Mouse (Mus musculus) liver, embryonic 13.5 days (tissue): ENCODE measurements around the gene Bach2. TPM values are rescaled to one million over a fixed set of nuclear protein-coding genes. Genes with fewer than 3 reads are reported as not detected.

Experiments
- ATAC-seq: fragments of 200-750 bp; cut with Nextera tagmentation; 2 replicates; pipeline ENCODE4 v1.8.0; 2017; ENCODE audit warnings: low read depth, mild to moderate bottlenecking, moderate number of reproducible peaks, moderate library complexity
- DNase-seq: peaks from one replicate; pipeline ENCODE4 v3.0.0; 2022
- H3K27ac ChIP-seq: fragments of 300-500 bp; sonication (generic); 2 replicates; pipeline ENCODE4 v1.5.1; 2015; ENCODE audit warnings: moderate library complexity, mild to moderate bottlenecking, inconsistent platforms
- H3K27me3 ChIP-seq: fragments of 300-500 bp; sonication (generic); 2 replicates; pipeline ENCODE4 v1.6.1; 2015; ENCODE audit warnings: mild to moderate bottlenecking, inconsistent platforms
- H3K36me3 ChIP-seq: fragments of 300-500 bp; sonication (generic); 2 replicates; pipeline ENCODE4 v1.6.1; 2015; ENCODE audit warnings: mild to moderate bottlenecking, inconsistent platforms
- H3K4me1 ChIP-seq: fragments of 300-500 bp; sonication (generic); replicated peaks from 2 replicates; pipeline ENCODE4 v1.6.1; 2015; ENCODE audit warnings: inconsistent platforms
- H3K4me2 ChIP-seq: fragments of 300-500 bp; sonication (generic); 2 replicates; pipeline ENCODE4 v1.6.1; 2015; ENCODE audit warnings: inconsistent platforms, mild to moderate bottlenecking, moderate library complexity
- H3K4me3 ChIP-seq: fragments of 300-500 bp; sonication (generic); replicated peaks from 2 replicates; pipeline ENCODE4 v1.5.1; 2015; ENCODE audit warnings: mild to moderate bottlenecking, inconsistent platforms
- H3K9ac ChIP-seq: fragments of 300-500 bp; sonication (generic); 2 replicates; pipeline ENCODE4 v1.6.1; 2015; ENCODE audit warnings: mild to moderate bottlenecking, inconsistent platforms
- H3K9me3 ChIP-seq: fragments of 300-500 bp; sonication (generic); replicated peaks from 2 replicates; pipeline ENCODE4 v1.6.1; 2016; ENCODE audit warnings: inconsistent platforms
- WGBS: fragments of 180-500 bp; shearing (Covaris S2); methylation state at CpG from one replicate; pipeline ENCODE4 v1.1.7; 2015; ENCODE audit not compliant: insufficient replicate concordance; 5-methylcytosine and 5-hydroxymethylcytosine counted together
- polyA plus RNA-seq: library from polyadenylated mRNA; unstranded; fragments of >200 nt; fragmentation: Nextera tagmentation; extraction: Ambion mirVana; gene quantifications from 2 replicates; pipeline ENCODE4 v1.2.1, GENCODE M21; 2015

Bach2 gene
- polyA plus RNA-seq, 1 experiment from 2014 or later: 1.2 TPM

DNA sequence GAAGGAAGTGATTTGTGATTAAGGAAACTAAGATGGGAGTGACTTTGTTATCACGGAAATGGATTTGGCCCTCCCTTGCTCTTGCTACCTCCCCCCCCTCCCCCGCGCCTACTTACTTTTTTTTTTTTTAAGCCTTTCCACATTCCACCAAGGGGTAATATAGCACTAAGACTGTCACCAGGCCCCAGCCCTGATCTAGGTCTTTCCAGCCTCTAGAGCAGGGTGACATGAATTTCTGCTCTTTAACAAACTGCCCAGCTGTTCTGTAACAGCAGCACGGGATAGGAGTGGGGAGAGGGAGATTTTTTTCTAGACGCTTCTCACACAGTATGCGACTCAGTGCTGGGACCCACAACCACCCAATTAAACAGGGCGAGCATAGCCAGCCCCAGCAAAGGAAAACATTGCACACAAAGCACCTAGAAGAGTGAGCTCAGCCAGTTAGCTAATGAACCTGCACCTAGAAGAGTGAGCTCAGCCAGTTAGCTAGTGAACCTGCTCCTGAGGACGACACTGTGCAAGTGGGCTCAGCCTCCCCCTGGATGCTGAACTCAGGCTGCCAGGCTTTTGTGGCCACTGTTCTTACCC, 10.5 kb upstream of the Bach2 start:
- H3K9ac ChIP-seq: no peak overlapping the region
- 0 out of 2 replicates have a peak, but pooled peaks cover 4% of the 10 kb centered on the region for H3K4me1 ChIP-seq
- no peak overlapping the region for H3K4me3 ChIP-seq
- ATAC-seq (no peak), DNase-seq (no peak)
- H3K27me3 ChIP-seq: 0 out of 2 replicates have a peak, but pooled peaks cover 10% of the 10 kb centered on the region
- H3K9me3 ChIP-seq: no peaks in the 10 kb centered on the region
- H3K27ac ChIP-seq: no peak overlapping the region
- 53% methylated on average over 8 of the region's 8 CpGs for WGBS
- H3K36me3 ChIP-seq: no peaks in the 10 kb centered on the region
- H3K4me2 ChIP-seq: no peak overlapping the region

DNA sequence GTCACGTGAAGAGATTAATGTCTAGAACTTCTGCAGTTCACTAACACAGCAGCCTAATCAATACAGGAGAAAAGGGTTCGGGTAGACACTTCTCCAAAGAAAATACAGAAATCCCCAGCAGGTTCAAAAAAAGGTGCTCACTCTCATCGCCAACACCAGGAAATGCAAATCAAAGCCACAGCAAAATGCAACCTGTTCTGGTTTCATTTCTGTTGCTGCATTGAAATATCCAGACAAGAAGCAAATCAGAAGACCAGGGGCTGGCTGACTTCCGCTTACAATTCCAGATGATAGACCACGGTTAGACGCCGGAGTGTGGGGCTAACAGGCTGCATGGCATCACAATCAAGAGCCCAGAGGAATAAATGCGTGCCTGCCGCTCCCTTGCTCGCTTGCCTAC, 9.3 kb upstream of the Bach2 start:
- no peak for DNase-seq
- Histone ChIP-seq H3K9me3 (no peaks in the 10 kb centered on the region), H3K9ac (no peak overlapping the region), H3K27ac (no peak overlapping the region), H3K4me3 (no peak overlapping the region), H3K36me3 (no peaks in the 10 kb centered on the region), H3K4me2 (no peak overlapping the region), H3K4me1 (0 out of 2 replicates have a peak, but pooled peaks cover 4% of the 10 kb centered on the region), H3K27me3 (0 out of 2 replicates have a peak, but pooled peaks cover 17% of the 10 kb centered on the region)
- WGBS: 75% methylated on average over 10 of the region's 10 CpGs
- ATAC-seq: no peak

DNA sequence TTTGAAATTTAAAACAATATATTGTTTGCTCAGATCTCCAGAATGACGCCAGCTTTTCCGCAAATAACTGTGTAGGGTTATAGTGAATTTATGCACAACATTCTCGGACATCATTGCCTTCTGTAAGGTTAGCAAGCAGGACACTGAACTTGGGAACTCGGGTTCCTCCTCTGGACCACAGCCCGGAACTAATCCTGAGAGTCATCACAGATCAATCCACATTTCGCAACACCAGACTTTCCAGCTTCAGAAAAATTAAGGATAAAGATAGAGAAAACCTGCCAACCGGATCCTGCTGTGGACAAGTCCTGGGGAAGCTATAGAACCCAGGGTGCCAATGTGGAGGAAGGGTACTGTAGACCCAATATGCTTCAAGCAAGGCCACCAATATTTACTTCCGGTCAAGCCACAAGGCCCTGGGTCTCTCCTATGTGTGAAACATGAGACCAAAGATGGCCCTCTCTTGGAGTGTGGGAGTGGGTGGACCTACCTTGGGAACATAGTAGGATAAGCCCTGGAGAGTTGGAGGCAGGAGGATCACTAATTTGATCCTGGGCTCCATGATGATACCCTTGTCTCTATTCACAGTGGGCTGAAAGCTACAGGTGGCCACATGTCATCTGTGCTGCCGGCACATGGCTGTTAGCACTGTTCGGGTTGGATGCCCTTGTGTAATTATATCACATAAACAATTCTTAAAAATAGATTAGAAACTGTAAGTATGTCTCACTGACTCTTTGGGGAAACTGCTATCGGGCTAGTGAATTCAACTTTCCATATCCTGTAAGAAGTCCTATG, 7.1 kb upstream of the Bach2 start:
- no peak overlapping the region for H3K27ac ChIP-seq
- no peak overlapping the region for H3K4me3 ChIP-seq
- no peak overlapping the region for H3K9ac ChIP-seq
- no peaks in the 10 kb centered on the region for H3K9me3 ChIP-seq
- H3K4me2 ChIP-seq: no peak overlapping the region
- 63% methylated on average over 11 of the region's 11 CpGs for WGBS
- ATAC-seq (no peak), DNase-seq (no peak)
- H3K27me3 ChIP-seq: peaks cover 28% of the 10 kb centered on the region
- 0 out of 2 replicates have a peak, but pooled peaks cover 4% of the 10 kb centered on the region for H3K4me1 ChIP-seq
- H3K36me3 ChIP-seq: no peaks in the 10 kb centered on the region

DNA sequence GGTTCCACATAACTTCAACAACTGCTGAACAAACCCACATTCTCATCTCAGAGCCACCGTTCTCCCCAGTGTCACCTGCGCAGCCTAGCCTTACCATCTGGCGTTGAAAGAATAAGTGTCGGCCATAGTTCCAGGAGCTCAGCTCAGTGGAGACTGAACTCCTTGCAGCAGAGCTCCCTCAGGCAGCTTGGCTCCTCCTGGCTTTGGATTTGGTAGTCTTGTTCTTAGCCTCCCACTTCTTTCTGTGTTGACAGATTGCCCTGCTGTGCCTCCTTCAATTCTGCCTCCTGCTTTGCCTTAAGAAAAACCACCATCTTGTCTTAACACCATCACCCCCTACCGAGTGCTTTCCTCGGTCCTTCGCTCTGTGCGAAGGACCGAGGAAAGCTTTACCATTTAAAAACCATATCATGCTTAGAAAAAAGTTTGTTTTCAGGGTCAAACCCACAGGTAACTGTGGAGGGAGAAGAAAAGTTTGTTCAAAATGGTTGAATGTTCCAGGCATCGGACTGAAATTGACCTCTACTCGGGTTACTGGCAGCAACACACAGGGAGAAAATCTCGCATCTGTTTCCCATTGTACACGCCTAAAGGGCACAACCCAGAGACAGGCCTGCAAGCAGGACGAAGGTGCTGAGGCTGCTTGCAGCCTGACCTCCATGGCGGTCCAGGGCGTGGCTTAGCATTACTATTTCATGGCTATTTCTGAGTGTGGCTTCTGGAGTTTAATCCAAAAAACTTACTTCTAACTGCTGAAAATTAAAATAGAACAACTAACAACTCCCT, 2.5 kb upstream of the Bach2 start:
- no peak overlapping the region for H3K9ac ChIP-seq
- H3K9me3 ChIP-seq: no peaks in the 10 kb centered on the region
- ATAC-seq: no peak
- no peaks in the 10 kb centered on the region for H3K36me3 ChIP-seq
- no peak overlapping the region for H3K4me2 ChIP-seq
- WGBS: 71% methylated on average over 16 of the region's 16 CpGs
- peaks cover 74% of the 10 kb centered on the region for H3K27me3 ChIP-seq
- H3K27ac ChIP-seq: no peak overlapping the region
- DNase-seq: no peak
- H3K4me3 ChIP-seq: no peak overlapping the region
- H3K4me1 ChIP-seq: peaks cover 21% of the 10 kb centered on the region

DNA sequence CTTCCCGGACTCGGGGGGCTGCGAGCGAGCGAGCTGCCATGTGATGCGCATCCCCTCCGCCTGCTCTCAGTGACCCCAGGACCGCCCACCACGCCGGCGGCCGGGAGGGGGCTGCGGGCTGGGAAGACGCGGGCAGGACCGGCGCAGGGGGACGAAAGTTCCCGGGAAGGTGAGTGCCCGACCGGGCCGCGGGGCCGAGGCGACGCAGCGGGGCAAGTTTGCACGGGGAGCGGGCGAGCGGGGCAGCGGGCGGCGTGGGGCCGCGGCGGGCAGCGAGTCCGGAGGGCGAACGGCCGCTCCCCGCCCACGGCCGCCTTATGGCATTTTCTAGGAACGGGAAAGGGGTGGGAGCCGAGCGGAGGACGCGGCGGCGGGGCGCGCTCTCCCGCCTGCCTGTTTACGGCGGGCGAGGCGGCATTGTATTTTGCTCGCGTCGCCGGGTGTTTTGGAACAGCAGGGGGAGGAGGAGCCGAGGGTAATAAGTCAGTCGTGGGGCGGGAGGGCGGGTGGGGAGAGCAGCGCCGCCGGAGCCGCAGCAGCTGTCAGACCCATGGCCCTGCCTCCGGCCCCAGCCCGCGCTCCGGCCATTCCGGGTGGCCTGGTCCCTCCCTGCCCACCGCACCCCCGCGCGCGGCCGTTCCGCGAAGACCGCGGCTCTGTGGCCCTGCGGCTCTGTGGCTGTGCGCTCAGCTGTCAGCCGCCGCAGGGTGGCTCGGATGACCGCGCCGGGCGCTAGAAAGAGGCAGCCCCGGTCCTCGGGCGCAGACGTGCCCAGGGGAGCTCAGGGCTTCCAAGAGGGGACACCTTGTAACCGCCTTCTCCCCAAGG, 531 bp downstream of the Bach2 start:
- H3K4me3 ChIP-seq: peak overlapping the region; percentile 75
- H3K36me3 ChIP-seq: no peaks in the 10 kb centered on the region
- H3K27ac ChIP-seq: peak overlapping the region; percentile 59
- ATAC-seq (peak; percentile 47), DNase-seq (peak; percentile 17)
- WGBS: under 1% methylated on average over 89 of the region's 100 CpGs
- peaks cover 27% of the 10 kb centered on the region for H3K4me1 ChIP-seq
- no peaks in the 10 kb centered on the region for H3K9me3 ChIP-seq
- H3K27me3 ChIP-seq: peaks cover 82% of the 10 kb centered on the region
- H3K4me2 ChIP-seq: peak overlapping the region; percentile 97
- H3K9ac ChIP-seq: peak overlapping the region; percentile 71

DNA sequence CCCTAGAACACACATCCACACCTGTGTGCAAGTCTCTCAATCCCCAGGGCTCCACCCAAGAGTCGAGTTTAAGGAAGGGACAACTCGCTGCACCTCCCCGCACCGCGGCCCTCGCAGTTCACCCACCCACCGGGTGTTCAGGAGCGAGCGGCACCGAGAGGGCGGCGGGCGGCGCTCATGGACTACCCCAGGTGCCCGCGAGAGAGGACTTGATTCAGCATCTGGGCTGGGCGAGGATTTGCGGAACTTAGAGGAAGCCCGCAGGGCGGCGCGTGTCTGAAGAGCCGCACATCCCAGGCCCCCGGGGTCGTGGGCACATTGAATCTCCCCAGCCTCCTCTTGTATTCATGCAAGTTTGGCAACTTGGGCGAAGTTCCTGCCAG, 1.1 kb downstream of the Bach2 start:
- under 1% methylated on average over 26 of the region's 26 CpGs for WGBS
- peak; percentile 34 for ATAC-seq
- Histone ChIP-seq H3K27me3 (peaks cover 80% of the 10 kb centered on the region), H3K4me1 (peaks cover 32% of the 10 kb centered on the region), H3K4me2 (peak overlapping the region; percentile 97), H3K9me3 (no peaks in the 10 kb centered on the region), H3K27ac (peak overlapping the region; percentile 59), H3K9ac (peak overlapping the region; percentile 71), H3K4me3 (peak overlapping the region; percentile 75), H3K36me3 (no peaks in the 10 kb centered on the region)
- DNase-seq: no peak

DNA sequence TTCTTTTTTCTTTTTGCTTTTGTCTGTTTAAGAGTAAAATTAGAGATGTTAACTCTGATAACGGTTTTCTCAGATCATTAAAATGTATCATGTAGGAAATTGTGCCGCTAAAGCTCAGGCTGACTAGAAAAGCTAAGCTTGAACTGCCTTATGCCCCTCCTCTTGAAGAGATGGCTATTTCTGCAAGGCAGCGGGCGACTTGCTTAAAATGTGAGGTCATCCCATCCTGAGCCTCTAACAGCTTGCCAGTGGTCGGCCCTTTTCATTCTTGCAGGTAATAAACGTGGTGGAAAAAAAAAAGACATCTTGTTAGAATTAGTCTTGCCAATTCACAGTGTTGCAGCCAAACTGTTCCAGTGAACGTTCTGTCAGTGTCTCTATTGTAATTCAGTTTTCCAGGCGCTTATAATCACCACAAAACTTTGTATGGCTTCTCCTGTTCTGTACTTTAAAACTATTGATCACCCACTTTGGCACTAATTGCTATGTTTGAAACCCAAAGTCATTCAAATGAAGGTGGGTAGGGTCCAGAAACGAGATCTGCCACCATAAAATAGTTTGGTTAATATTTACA, 1.9 kb downstream of the Bach2 start:
- 27% methylated on average over 9 of the region's 9 CpGs for WGBS
- H3K27ac ChIP-seq: no peak overlapping the region
- H3K27me3 ChIP-seq: peaks cover 76% of the 10 kb centered on the region
- ATAC-seq (no peak), DNase-seq (no peak)
- peak overlapping the region; percentile 75; the same call in 1 of the 2 replicates for H3K4me3 ChIP-seq
- no peak overlapping the region for H3K9ac ChIP-seq
- no peaks in the 10 kb centered on the region for H3K36me3 ChIP-seq
- peak overlapping the region; percentile 97 for H3K4me2 ChIP-seq
- peaks cover 35% of the 10 kb centered on the region for H3K4me1 ChIP-seq
- H3K9me3 ChIP-seq: no peaks in the 10 kb centered on the region

DNA sequence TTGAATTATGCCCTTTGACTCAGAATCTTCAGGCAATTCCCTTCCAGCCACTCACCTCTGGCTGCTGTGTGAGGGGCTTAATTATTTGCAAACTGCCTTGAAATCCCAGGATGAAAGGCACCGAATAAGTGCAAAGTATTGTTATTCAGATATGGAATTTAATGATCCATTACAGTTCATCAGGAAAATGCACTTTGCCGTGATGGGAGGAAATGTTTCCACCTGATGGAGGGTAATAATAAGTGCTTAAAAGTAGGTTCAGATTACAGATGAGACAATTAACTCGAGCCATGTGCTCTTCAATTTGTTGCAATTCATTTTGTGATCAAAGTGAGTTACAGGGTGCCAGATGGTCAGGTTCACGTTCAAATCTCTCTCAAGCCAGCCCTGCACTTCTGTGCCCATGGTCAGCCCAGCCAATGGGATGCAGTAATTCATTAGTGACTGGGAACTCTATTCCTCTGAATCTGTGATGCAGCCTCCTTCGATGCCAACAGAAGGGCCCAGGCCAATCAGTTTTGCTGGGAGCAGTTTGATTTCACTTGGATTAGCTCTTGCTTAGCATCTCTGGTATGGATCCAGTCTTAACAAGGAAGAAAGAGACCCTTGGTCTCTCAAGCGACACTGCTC, 2.9 kb downstream of the Bach2 start:
- no peak for ATAC-seq
- H3K4me1 ChIP-seq: peaks cover 41% of the 10 kb centered on the region
- peaks cover 69% of the 10 kb centered on the region for H3K27me3 ChIP-seq
- 48% methylated on average over 6 of the region's 6 CpGs for WGBS
- no peak overlapping the region for H3K4me3 ChIP-seq
- no peaks in the 10 kb centered on the region for H3K36me3 ChIP-seq
- no peak for DNase-seq
- no peak overlapping the region for H3K27ac ChIP-seq
- no peak overlapping the region for H3K4me2 ChIP-seq
- H3K9me3 ChIP-seq: no peaks in the 10 kb centered on the region
- no peak overlapping the region for H3K9ac ChIP-seq

DNA sequence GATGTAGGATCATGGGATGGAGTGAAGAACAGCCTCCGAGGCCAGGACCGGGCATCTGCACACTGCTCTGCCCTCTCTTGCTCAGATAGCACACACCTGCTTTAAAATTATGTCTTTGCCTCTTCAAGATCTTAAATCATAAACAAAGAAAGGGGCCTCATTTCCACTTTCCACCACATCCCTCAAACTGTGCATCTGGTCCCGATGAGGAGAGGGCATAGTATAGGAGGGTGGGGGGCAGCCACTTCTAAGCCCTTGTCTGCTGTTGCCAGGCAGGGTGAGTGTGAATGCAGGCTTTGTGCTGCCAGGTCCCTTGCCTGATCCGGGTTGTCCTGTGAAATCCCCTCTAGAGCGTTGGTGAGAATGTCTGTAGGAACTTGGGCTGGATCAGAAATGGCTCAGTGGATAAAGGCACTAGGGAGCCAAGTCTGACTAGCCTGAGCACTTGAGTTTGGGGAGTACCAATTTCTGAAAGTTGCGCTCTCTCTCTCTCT, 3.6 kb downstream of the Bach2 start:
- Histone ChIP-seq H3K4me1 (peaks cover 42% of the 10 kb centered on the region), H3K27ac (no peak overlapping the region), H3K36me3 (no peaks in the 10 kb centered on the region), H3K27me3 (peaks cover 63% of the 10 kb centered on the region), H3K4me3 (no peak overlapping the region), H3K4me2 (no peak overlapping the region), H3K9me3 (no peaks in the 10 kb centered on the region), H3K9ac (no peak overlapping the region)
- no peak for DNase-seq
- 60% methylated on average over 6 of the region's 6 CpGs for WGBS
- no peak for ATAC-seq

DNA sequence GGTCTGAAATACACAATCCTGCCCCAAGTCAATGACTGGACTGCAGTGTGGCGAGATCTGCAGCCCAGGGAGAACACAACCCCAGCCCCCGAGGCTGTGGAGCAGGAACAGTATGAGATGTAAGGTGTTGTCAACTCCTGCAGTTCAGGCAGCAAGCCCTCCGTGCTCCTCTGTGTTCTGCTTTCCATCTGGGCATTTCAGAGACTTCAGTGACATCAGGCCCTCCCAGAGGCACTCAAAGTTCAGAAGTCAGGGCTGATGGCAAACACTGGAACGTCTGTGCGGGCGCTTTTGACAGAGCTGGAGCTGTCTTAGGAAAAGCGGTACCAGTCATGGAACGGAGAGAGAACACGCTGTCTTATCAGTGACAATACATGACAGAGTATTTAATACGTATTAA, 4.9 kb downstream of the Bach2 start:
- no peaks in the 10 kb centered on the region for H3K9me3 ChIP-seq
- 60% methylated on average over 10 of the region's 10 CpGs for WGBS
- no peak overlapping the region for H3K4me3 ChIP-seq
- ATAC-seq (no peak), DNase-seq (no peak)
- no peaks in the 10 kb centered on the region for H3K36me3 ChIP-seq
- H3K4me2 ChIP-seq: no peak overlapping the region
- peaks cover 48% of the 10 kb centered on the region for H3K4me1 ChIP-seq
- H3K27me3 ChIP-seq: peaks cover 50% of the 10 kb centered on the region
- H3K9ac ChIP-seq: no peak overlapping the region
- no peak overlapping the region for H3K27ac ChIP-seq
